Mouse (Mus musculus) hindbrain, postnatal 0 days (tissue): Measurements from ENCODE around the gene Sgms1. TPM values are rescaled to one million over a fixed set of nuclear protein-coding genes. Genes with fewer than 3 reads are reported as not detected.

Source experiments
- ATAC-seq: fragments of 200-750 bp; cut with Nextera tagmentation; 2 replicates; pipeline ENCODE4 v1.8.0; 2017; ENCODE audit warnings: mild to moderate bottlenecking, moderate TSS enrichment, moderate library complexity
- DNase-seq: peaks from one replicate; pipeline ENCODE4 v3.0.0-alpha.2; 2015; ENCODE audit warnings: low spot score
- H3K27ac ChIP-seq: fragments of 300-500 bp; sonication (generic); 2 replicates; pipeline ENCODE4 v1.5.1; 2014; ENCODE audit warnings: mild to moderate bottlenecking
- H3K27me3 ChIP-seq: fragments of 300-500 bp; sonication (generic); 2 replicates; pipeline ENCODE4 v1.6.1; 2014; ENCODE audit warnings: low read length, mixed read lengths; ENCODE audit not compliant: insufficient read depth
- H3K36me3 ChIP-seq: fragments of 300-500 bp; sonication (generic); 2 replicates; pipeline ENCODE4 v1.6.1; 2014; ENCODE audit warnings: low read length, mixed read lengths; ENCODE audit not compliant: insufficient read depth
- H3K4me1 ChIP-seq: fragments of 300-500 bp; sonication (generic); 2 replicates; pipeline ENCODE4 v1.6.1; 2014; ENCODE audit warnings: antibody characterized with exemption, low read length, mixed read lengths; ENCODE audit not compliant: insufficient read depth
- H3K4me2 ChIP-seq: fragments of 300-500 bp; sonication (generic); 2 replicates; pipeline ENCODE4 v1.6.1; 2014; ENCODE audit warnings: low read depth, mild to moderate bottlenecking, low read length, moderate library complexity, mixed read lengths
- H3K4me3 ChIP-seq: fragments of 300-500 bp; sonication (generic); 2 replicates; pipeline ENCODE4 v1.5.1; 2014; ENCODE audit warnings: low read length
- H3K9ac ChIP-seq: fragments of 300-500 bp; sonication (generic); replicated peaks from 2 replicates; pipeline ENCODE4 v1.6.1; 2014; ENCODE audit warnings: mild to moderate bottlenecking, low read length, moderate library complexity, mixed read lengths
- H3K9me3 ChIP-seq: fragments of 300-500 bp; sonication (generic); 2 replicates; pipeline ENCODE4 v1.6.1; 2016; ENCODE audit warnings: low read length, mixed read lengths
- CTCF ChIP-seq: IDR thresholded peaks from 2 replicates; pipeline ENCODE4 v1.5.1; 2016; ENCODE audit warnings: antibody characterized with exemption, control low read depth, low read depth
- WGBS: fragments of 180-500 bp; shearing (Covaris S2); extraction: QIAGEN DNeasy Blood & Tissue Kit; methylation state at CpG from one replicate; pipeline ENCODE4 v1.1.7; 2014; 5-methylcytosine and 5-hydroxymethylcytosine counted together
- polyA plus RNA-seq: library from polyadenylated mRNA; unstranded; fragments of >200 nt; fragmentation: Nextera tagmentation; extraction: Ambion mirVana; gene quantifications from 2 replicates; pipeline ENCODE4 v1.2.1, GENCODE M21; 2015
- total RNA-seq: library from RNA; depleted of rRNA; stranded (reverse); fragments of >200 nt; gene quantifications from 2 replicates; pipeline ENCODE4 v1.2.3, GENCODE M21; 2014

Gene Sgms1
- total and polyA plus RNA-seq, 2 experiments from 2014 or later = 23.2 to 32.5 TPM

- DNase-seq = no peak
- Histone ChIP-seq H3K36me3 (no peaks in the 10 kb centered on the region), H3K4me3 (no peak overlapping the region), H3K9me3 (no peaks in the 10 kb centered on the region), H3K4me2 (no peak overlapping the region), H3K4me1 (no peaks in the 10 kb centered on the region), H3K9ac (no peak overlapping the region), H3K27ac (no peak overlapping the region), H3K27me3 (no peaks in the 10 kb centered on the region)
- WGBS = 26% methylated on average over 1 of the region's 1 CpGs
- no peak for TF ChIP-seq CTCF
- ATAC-seq = no peak
Observed at GRCm38 (mm10) chr19:32194863-32195262, 194.7 kb downstream of the Sgms1 start.

- Histone ChIP-seq H3K36me3 (no peaks in the 10 kb centered on the region), H3K4me2 (no peak overlapping the region), H3K9ac (no peak overlapping the region), H3K4me3 (no peak overlapping the region), H3K4me1 (no peaks in the 10 kb centered on the region), H3K27ac (no peak overlapping the region), H3K9me3 (no peaks in the 10 kb centered on the region), H3K27me3 (no peaks in the 10 kb centered on the region)
- no peak for ATAC-seq
- TF ChIP-seq CTCF = no peak
- WGBS = 93% methylated on average over 3 of the region's 3 CpGs
- DNase-seq = no peak
Observed at GRCm38 (mm10) chr19:32194074-32194473, 195.4 kb downstream of the Sgms1 start.

GRCm38 (mm10) chr19:32191596-32191995 is 197.9 kb downstream of the Sgms1 start:
- ATAC-seq (no peak), DNase-seq (no peak)

GRCm38 (mm10) chr19:32189961-32190360 is 199.6 kb downstream of the Sgms1 start:
- Histone ChIP-seq H3K4me1 (no peaks in the 10 kb centered on the region), H3K36me3 (no peaks in the 10 kb centered on the region), H3K27me3 (no peaks in the 10 kb centered on the region), H3K4me3 (no peak overlapping the region), H3K9ac (no peak overlapping the region), H3K9me3 (no peaks in the 10 kb centered on the region), H3K27ac (no peak overlapping the region), H3K4me2 (no peak overlapping the region)
- WGBS = 85% methylated on average over 6 of the region's 6 CpGs
- TF ChIP-seq CTCF = no peak
- DNase-seq (no peak), ATAC-seq (no peak)

More at GRCm38 (mm10) chr19:32191596-32191995, 197.9 kb downstream of the Sgms1 start:
- no peak for TF ChIP-seq CTCF
- WGBS = 83% methylated on average over 3 of the region's 3 CpGs
- Histone ChIP-seq H3K4me2 (no peak overlapping the region), H3K4me1 (no peaks in the 10 kb centered on the region), H3K4me3 (no peak overlapping the region), H3K27ac (no peak overlapping the region), H3K36me3 (no peaks in the 10 kb centered on the region), H3K27me3 (no peaks in the 10 kb centered on the region), H3K9me3 (no peaks in the 10 kb centered on the region), H3K9ac (no peak overlapping the region)

- Histone ChIP-seq H3K27ac (no peak overlapping the region), H3K9ac (no peak overlapping the region), H3K9me3 (no peaks in the 10 kb centered on the region), H3K4me1 (no peaks in the 10 kb centered on the region), H3K36me3 (no peaks in the 10 kb centered on the region), H3K4me3 (no peak overlapping the region), H3K27me3 (no peaks in the 10 kb centered on the region), H3K4me2 (no peak overlapping the region)
- no peak for TF ChIP-seq CTCF
- 74% methylated on average over 5 of the region's 5 CpGs for WGBS
- ATAC-seq (no peak), DNase-seq (no peak)
Observed at GRCm38 (mm10) chr19:32189036-32189436, 200.5 kb downstream of the Sgms1 start.

GRCm38 (mm10) chr19:32186594-32187092 is 202.9 kb downstream of the Sgms1 start:
- H3K4me3 ChIP-seq = no peak overlapping the region
- no peaks in the 10 kb centered on the region for H3K4me1 ChIP-seq
- H3K36me3 ChIP-seq = no peaks in the 10 kb centered on the region
- no peak overlapping the region for H3K9ac ChIP-seq
- DNase-seq (no peak), ATAC-seq (no peak)
- H3K27ac ChIP-seq = no peak overlapping the region
- WGBS = 87% methylated on average over 8 of the region's 8 CpGs
- no peaks in the 10 kb centered on the region for H3K27me3 ChIP-seq
- no peak overlapping the region for H3K4me2 ChIP-seq
- TF ChIP-seq CTCF = no peak
- H3K9me3 ChIP-seq = no peaks in the 10 kb centered on the region

- WGBS = 92% methylated on average over 4 of the region's 4 CpGs
- no peak overlapping the region for H3K9ac ChIP-seq
- DNase-seq = no peak
- H3K4me3 ChIP-seq = no peak overlapping the region
- H3K4me1 ChIP-seq = no peaks in the 10 kb centered on the region
- H3K27me3 ChIP-seq = no peaks in the 10 kb centered on the region
- TF ChIP-seq CTCF = no peak
- no peak overlapping the region for H3K4me2 ChIP-seq
- no peak overlapping the region for H3K27ac ChIP-seq
- H3K36me3 ChIP-seq = no peaks in the 10 kb centered on the region
- ATAC-seq = no peak
- H3K9me3 ChIP-seq = no peaks in the 10 kb centered on the region
Observed at GRCm38 (mm10) chr19:32183005-32183404, 206.5 kb downstream of the Sgms1 start.
